In genomic region chr9:94696539-94697079, GRCm38 (mm10) we compare ENCODE assay signal across 9 mouse cellular contexts. TPM values are rescaled to one million over a fixed set of nuclear protein-coding genes. Genes with fewer than 3 reads are reported as not detected.
A peak's percentile ranks its signal among the peaks of the same experiment; 100 is the strongest.
DNase-seq lines count a peak whose midpoint lies in the region; ATAC-seq and TF ChIP-seq lines count a peak whose summit lies in the region.
"Had no signal": no experiment of that assay in that cellular context is flagged by ENCODE, and none has a peak within 500 bp of the region (broad histone marks: within the 10 kb centered on the region; RNA-seq: fewer than 3 reads in every experiment).

No protein-coding gene starts in this region.

- no peak overlapping the region for H3K27ac ChIP-seq in midbrain, postnatal 0 days (ENCODE audit: low read depth, low read length)
- H3K27ac ChIP-seq in midbrain, embryonic 13.5 days: no peak overlapping the region
- H3K27ac ChIP-seq: limb, embryonic 10.5 days had no signal

- 68% methylated on average over 9 of the region's 9 CpGs for WGBS in midbrain, postnatal 0 days
- WGBS in midbrain, embryonic 13.5 days: 79% methylated on average over 9 of the region's 9 CpGs

- H3K4me1 ChIP-seq in midbrain, postnatal 0 days (ENCODE audit: insufficient read depth, low read length): no peaks in the 10 kb centered on the region
- 0 out of 2 replicates have a peak, but pooled peaks cover 3% of the 10 kb centered on the region for H3K4me1 ChIP-seq in midbrain, embryonic 13.5 days (replicated peaks)

- H3K9ac ChIP-seq in midbrain, postnatal 0 days (replicated peaks; ENCODE audit: low read length, poor library complexity, severe bottlenecking): no peak overlapping the region
- H3K9ac ChIP-seq in midbrain, embryonic 13.5 days (replicated peaks): no peak overlapping the region

- H3K27me3 ChIP-seq in midbrain, postnatal 0 days (ENCODE audit: insufficient read depth, low read length): no peaks in the 10 kb centered on the region
- H3K27me3 ChIP-seq in midbrain, embryonic 13.5 days: no peaks in the 10 kb centered on the region

- H3K4me2 ChIP-seq in midbrain, postnatal 0 days (ENCODE audit: low read depth, low read length, poor library complexity, severe bottlenecking): no peak overlapping the region
- H3K4me2 ChIP-seq in midbrain, embryonic 13.5 days (replicated peaks): no peak overlapping the region

- H3K36me3 ChIP-seq in midbrain, postnatal 0 days (ENCODE audit: insufficient read depth, low read length): no peaks in the 10 kb centered on the region
- H3K36me3 ChIP-seq in midbrain, embryonic 13.5 days: no peaks in the 10 kb centered on the region
- H3K36me3 ChIP-seq: limb, embryonic 10.5 days had no signal

- peak; percentile 30 for DNase-seq in adrenal gland, adult 2 months
- no peak for DNase-seq in adrenal gland, postnatal 4 days (ENCODE audit: low spot score in 2 of 2)
- peak; percentile 19 for DNase-seq in 3134 (ENCODE audit: extremely low read depth, insufficient read length, low spot score)
- peak; percentile 43 for DNase-seq in lung, postnatal 36 days
- DNase-seq in neural tube, embryonic 10.5 days (ENCODE audit: extremely low spot score, low spot score): no peak
- DNase-seq in midbrain, postnatal 0 days (ENCODE audit: low spot score): no peak

- H3K4me3 ChIP-seq in midbrain, postnatal 0 days (ENCODE audit: low read depth, low read length): no peak overlapping the region
- no peak overlapping the region for H3K4me3 ChIP-seq in midbrain, embryonic 13.5 days (replicated peaks)
- H3K4me3 ChIP-seq: limb, embryonic 10.5 days had no signal

- peak; percentile 84 for ATAC-seq in hematopoietic stem cell, adult 5-6 weeks (replicated peaks in 1 of 2; ENCODE audit: insufficient read depth in 1 of 2, low FRiP score in 2 of 2, low TSS enrichment in 1 of 2, low read depth in 1 of 2, poor library complexity in 2 of 2, severe bottlenecking in 2 of 2)
- no peak for ATAC-seq in midbrain, postnatal 0 days (ENCODE audit: low FRiP score)
- no peak for ATAC-seq in midbrain, embryonic 13.5 days

- TF ChIP-seq CTCF in midbrain, postnatal 0 days (IDR thresholded peaks at IDR 0.05): no peak

- no peaks in the 10 kb centered on the region for H3K9me3 ChIP-seq in midbrain, postnatal 0 days (ENCODE audit: low read length)
- no peaks in the 10 kb centered on the region for H3K9me3 ChIP-seq in midbrain, embryonic 13.5 days
- H3K9me3 ChIP-seq: limb, embryonic 10.5 days had no signal

RNA-seq across cellular contexts. Expression of gene Slc9a9, which starts 26.9 kb away (rescaled TPM):
- total RNA-seq in adrenal gland, adult 2 months (2021): 1 to 10 TPM; 2.4 to 3.0 TPM
- 0.65 and 0.83 TPM in 2 replicates for polyA plus RNA-seq in adrenal gland, adult 2 months (2012; rRNA removed)
- total RNA-seq in adrenal gland, postnatal 4 days (2021): 1 to 10 TPM; 3.4 to 4.4 TPM
- 16.7 and 24.8 TPM in 2 replicates for total RNA-seq in hematopoietic stem cell, adult 5-6 weeks (2017)
- 6.7 and 6.9 TPM in 2 replicates for total RNA-seq in midbrain, postnatal 0 days (2014; rRNA removed)
- 5.7 and 6.0 TPM in 2 replicates for polyA plus RNA-seq in midbrain, postnatal 0 days (2015; fragmentation: Nextera tagmentation; extraction: Ambion mirVana)
- polyA plus RNA-seq in midbrain, embryonic 13.5 days (2015; fragmentation: Nextera tagmentation; extraction: Ambion mirVana): 5.6 and 6.1 TPM in 2 replicates

Comparison
In these comparisons a context has a peak if more than half of its experiments do, and no peak if none do; other contexts are left out.
1. DNase-seq: peak in adrenal gland, adult 2 months (single experiment), 3134 (single experiment) and lung, postnatal 36 days (single experiment); none in adrenal gland, postnatal 4 days (0 of 2), neural tube, embryonic 10.5 days (single experiment) and midbrain, postnatal 0 days (single experiment).
2. ATAC-seq: peak in hematopoietic stem cell, adult 5-6 weeks (2 of 2); none in midbrain, postnatal 0 days (single experiment) and midbrain, embryonic 13.5 days (single experiment).